Mouse (Mus musculus): ENCODE measurements around the gene Hk1. TPM values are rescaled to one million over a fixed set of nuclear protein-coding genes. Genes with fewer than 3 reads are reported as not detected.

The Hk1 gene
- polyA plus RNA-seq, 1 experiment from 2014 or later: 96.0 TPM

DNA sequence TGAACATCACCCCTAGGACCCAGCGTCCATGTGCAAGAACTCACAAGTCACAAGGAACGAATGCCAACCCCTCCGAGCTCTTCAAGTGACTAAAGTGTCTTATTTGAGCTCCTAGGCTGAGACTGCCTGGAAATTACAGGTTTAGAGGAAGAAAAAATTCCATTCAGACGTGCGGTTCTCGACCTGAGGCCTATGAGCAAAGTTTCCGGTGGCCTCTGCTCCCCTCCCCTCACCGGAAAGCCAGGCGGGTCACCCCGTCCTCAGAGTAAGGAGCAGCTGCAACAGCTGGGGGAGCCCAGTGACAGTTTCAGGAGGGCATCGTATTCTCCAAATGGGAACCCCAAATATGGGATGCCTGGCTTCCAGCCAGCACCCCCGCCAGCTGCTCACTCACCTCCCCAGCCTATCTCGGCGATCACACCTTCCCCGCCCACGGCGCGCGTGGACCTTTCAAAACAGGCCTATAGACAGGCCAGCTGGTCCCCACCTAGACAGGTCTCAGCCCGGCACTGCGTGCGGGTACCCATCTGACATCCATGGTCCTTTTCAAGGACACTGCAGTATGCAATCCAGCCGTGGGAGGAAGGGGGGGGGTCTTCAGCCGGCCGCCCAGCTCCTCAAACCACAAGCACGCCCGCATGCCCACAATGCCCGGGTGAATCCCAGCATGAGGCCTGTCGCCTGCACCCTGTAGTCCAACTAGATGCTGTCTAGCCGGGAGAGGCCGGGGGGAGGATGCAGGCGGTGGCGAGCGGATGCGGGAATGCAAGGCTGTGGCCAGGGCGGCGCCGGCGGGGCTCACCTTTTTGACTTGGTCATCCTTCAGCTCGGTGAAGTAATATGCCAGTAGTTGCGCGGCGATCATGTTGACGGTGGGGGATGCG, 40.3 kb downstream of the Hk1 start:
- Histone ChIP-seq H3K27me3 (no peaks in the 10 kb centered on the region), H3K4me2 (peak overlapping the region; percentile 75), H3K4me3 (peak overlapping the region; percentile 71), H3K36me3 (no peaks in the 10 kb centered on the region), H3K9me3 (no peaks in the 10 kb centered on the region), H3K27ac (replicated peaks) (peak overlapping the region; percentile 89), H3K4me1 (replicated peaks) (peaks cover 55% of the 10 kb centered on the region), H3K9ac (peak overlapping the region; percentile 80)
- WGBS: 4% methylated on average over 45 of the region's 45 CpGs
- ATAC-seq (ENCODE audit: low read depth): peak; percentile 66

DNA sequence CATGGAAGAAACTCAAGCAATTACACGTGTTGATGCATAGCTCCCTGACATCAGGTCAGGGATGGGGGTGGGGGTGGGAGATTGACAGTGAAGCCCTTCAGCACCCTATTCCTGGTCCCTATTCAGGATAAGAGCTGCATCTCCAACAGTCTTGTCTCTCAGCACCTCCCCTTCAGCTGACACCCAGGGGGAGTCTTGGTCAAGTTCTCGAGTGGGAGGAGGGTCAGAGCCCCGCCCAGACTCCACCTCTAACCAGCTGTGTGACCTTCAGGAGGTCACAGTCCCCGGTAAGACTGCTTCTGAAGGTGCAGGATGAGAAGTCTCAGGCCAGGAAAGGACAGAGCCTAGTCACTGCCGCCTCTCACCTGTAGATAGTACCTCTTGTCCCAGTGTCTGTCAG, 41.1 kb downstream of the Hk1 start:
- Histone ChIP-seq H3K9ac (peak overlapping the region; percentile 80), H3K9me3 (no peaks in the 10 kb centered on the region), H3K4me2 (peak overlapping the region; percentile 75), H3K36me3 (no peaks in the 10 kb centered on the region), H3K4me3 (peak overlapping the region; percentile 71), H3K27me3 (no peaks in the 10 kb centered on the region), H3K4me1 (replicated peaks) (peaks cover 57% of the 10 kb centered on the region), H3K27ac (replicated peaks) (no peak overlapping the region)
- ATAC-seq (ENCODE audit: low read depth): no peak
- WGBS: 37% methylated on average over 5 of the region's 5 CpGs

DNA sequence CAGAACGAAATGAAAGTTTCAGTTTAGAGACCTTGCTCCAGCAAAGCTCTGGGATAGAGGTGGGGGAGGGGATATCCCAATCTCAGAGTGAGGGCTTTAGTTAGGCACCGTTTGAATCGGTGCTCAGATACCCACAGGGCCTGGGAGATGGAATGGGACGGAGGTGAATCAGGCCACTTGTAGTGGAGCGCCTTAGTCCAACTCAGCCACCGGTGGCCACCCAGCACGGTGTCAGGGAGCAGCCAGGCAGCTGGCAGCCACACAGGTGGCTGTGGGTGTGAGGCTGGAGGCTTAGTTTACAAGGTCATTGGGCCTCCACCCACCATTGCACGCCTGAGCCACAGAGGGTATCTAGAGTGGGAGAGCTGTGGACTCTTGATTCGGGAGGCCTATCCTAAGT, 41.5 kb downstream of the Hk1 start:
- H3K27ac ChIP-seq (replicated peaks): no peak overlapping the region
- ATAC-seq (ENCODE audit: low read depth): no peak
- peak overlapping the region; percentile 71 for H3K4me3 ChIP-seq
- H3K9me3 ChIP-seq: no peaks in the 10 kb centered on the region
- WGBS: 57% methylated on average over 9 of the region's 9 CpGs
- 0 out of 2 replicates have a peak overlapping the region, but pooled peaks have one; percentile 80 for H3K9ac ChIP-seq
- H3K4me1 ChIP-seq (replicated peaks): peaks cover 57% of the 10 kb centered on the region
- H3K36me3 ChIP-seq: no peaks in the 10 kb centered on the region
- H3K27me3 ChIP-seq: no peaks in the 10 kb centered on the region
- peak overlapping the region; percentile 75 for H3K4me2 ChIP-seq

DNA sequence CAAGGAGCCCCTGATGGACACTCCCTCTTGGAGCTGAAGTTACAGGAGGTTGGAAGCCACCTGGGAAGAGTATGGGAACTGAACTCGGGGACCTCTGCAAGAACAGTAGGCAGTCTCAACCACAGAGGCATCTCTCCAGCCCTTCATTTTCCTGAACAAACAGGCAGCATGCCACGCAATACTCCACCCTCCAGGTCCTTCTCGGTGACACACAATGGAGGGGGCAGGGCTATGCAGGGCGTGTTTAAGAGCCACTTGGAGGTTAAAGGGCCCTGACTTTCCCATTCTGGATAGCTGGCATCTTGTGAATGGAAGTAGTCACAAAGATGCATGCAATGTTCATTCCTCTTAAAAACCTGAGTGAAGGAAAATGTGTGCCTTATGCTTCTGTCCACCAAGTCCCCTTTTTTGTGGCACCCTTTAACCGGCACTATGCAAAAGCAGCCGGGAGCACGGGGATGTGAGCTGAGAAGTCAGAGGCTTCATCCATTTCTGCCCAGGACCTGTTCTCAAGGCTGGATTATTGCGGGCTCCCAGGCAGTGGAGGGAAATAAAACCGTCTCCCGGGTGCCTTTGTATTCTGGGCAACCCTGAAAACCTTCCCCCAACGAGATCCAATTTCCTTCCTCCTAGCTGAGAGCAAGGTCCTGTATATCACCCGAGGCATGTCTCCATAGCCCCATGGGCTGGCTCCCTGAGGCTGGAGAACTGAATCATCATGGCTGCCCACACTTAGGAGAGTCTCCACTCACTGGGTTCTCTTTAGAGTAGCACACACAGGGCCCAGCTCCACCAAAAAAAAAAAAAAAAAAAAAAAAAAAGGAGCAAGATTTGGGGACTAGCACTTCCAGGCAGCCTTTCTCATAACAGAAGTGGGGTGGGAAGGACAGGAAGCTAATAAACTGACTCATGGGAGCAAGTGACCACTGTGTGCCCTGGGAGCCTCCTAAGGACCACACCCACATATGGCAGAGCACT, 42.8 kb downstream of the Hk1 start:
- Histone ChIP-seq H3K9ac (0 out of 2 replicates have a peak overlapping the region, but pooled peaks have one; percentile 5), H3K9me3 (no peaks in the 10 kb centered on the region), H3K4me2 (peak overlapping the region; percentile 18), H3K4me1 (replicated peaks) (peaks cover 64% of the 10 kb centered on the region), H3K27ac (replicated peaks) (peak overlapping the region; percentile 38; the same call in 1 of the 2 replicates), H3K27me3 (no peaks in the 10 kb centered on the region), H3K4me3 (no peak overlapping the region), H3K36me3 (no peaks in the 10 kb centered on the region)
- no peak for ATAC-seq (ENCODE audit: low read depth)
- 11% methylated on average over 12 of the region's 12 CpGs for WGBS

DNA sequence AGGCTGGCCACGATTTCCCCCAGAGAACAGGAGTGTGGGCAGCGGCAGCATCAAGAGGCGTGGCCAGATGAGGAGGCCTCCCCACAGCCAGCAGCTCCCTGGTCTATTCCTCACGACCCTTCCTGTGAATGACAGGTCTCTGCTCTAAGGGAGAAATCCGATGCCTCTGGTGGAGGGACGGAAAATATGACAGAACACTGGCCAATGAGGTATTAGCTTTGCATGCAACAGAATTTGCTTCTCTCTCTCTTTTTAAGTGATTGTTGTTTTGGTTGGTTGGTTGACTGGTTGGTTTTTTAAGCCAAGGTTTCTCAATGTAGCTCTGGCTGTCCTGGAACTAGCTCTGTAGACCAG, 44.3 kb downstream of the Hk1 start:
- H3K27me3 ChIP-seq: no peaks in the 10 kb centered on the region
- 30% methylated on average over 6 of the region's 6 CpGs for WGBS
- H3K9ac ChIP-seq: no peak overlapping the region
- no peaks in the 10 kb centered on the region for H3K36me3 ChIP-seq
- H3K4me2 ChIP-seq: no peak overlapping the region; the same call in 1 of the 2 replicates
- H3K27ac ChIP-seq (replicated peaks): no peak overlapping the region
- no peak overlapping the region for H3K4me3 ChIP-seq
- ATAC-seq (ENCODE audit: low read depth): no peak
- H3K4me1 ChIP-seq (replicated peaks): peaks cover 55% of the 10 kb centered on the region
- no peaks in the 10 kb centered on the region for H3K9me3 ChIP-seq

DNA sequence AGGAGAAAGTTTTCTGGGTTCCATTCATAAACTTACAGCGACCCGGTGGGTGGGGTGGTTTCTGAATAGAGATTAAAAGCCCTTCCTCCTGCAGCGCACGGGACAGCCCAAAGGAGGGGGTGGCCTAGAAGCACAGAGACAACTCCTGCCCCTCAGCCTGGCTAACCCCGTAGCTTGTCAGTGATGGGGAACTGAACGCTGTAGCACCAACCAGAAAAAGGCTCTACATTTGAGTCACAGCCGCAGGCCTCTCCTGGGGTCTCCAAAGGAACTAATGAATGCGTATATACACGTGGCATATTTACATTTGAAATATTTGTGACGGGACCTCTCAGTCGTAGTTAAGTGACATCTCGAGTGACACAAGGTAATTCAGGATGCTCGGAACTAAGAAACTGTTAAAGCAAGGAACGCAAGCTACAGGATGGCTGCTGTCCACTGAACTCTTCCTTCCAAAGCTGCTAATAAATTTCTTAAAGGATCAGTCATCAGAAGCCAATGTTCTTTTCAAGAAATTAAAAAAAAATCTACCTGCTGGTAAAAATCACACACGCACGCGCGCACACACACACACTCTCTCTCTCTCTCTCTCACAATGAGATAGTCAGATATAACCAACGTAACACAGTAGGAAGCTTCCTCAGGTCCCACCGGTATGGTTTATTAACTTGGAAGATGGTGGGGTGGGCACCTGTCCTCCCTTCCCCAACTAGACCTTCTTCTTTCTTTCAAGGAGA, 44.9 kb downstream of the Hk1 start:
- H3K9me3 ChIP-seq: no peaks in the 10 kb centered on the region
- no peaks in the 10 kb centered on the region for H3K36me3 ChIP-seq
- no peak overlapping the region for H3K9ac ChIP-seq
- peaks cover 55% of the 10 kb centered on the region for H3K4me1 ChIP-seq (replicated peaks)
- no peak for ATAC-seq (ENCODE audit: low read depth)
- WGBS: 53% methylated on average over 20 of the region's 20 CpGs
- no peak overlapping the region for H3K27ac ChIP-seq (replicated peaks)
- no peak overlapping the region for H3K4me3 ChIP-seq
- no peak overlapping the region; the same call in 1 of the 2 replicates for H3K4me2 ChIP-seq
- H3K27me3 ChIP-seq: no peaks in the 10 kb centered on the region

DNA sequence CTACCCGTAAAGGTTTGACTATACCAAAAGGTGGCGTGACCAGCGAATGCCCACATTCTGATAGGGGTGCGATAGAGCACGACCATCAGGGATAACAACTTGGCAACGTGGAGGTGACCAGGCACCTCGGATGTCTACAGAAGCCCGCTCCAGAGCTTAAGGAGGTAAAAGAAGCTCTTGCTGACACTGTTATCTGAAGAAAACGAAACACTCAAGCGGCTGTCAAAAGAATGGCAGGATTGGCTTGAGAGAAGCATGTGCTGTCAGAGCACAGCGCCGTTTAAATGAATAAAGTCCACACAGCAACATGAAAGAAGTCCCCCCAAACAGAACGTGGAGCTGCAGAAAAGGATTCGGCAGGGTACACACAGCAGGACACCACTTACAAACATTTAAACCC, 46.4 kb downstream of the Hk1 start:
- H3K9ac ChIP-seq: no peak overlapping the region
- H3K4me3 ChIP-seq: no peak overlapping the region
- H3K4me1 ChIP-seq (replicated peaks): peaks cover 43% of the 10 kb centered on the region
- H3K9me3 ChIP-seq: no peaks in the 10 kb centered on the region
- ATAC-seq (ENCODE audit: low read depth): no peak
- no peak overlapping the region for H3K27ac ChIP-seq (replicated peaks)
- H3K36me3 ChIP-seq: no peaks in the 10 kb centered on the region
- 83% methylated on average over 14 of the region's 14 CpGs for WGBS
- no peaks in the 10 kb centered on the region for H3K27me3 ChIP-seq
- no peak overlapping the region for H3K4me2 ChIP-seq

DNA sequence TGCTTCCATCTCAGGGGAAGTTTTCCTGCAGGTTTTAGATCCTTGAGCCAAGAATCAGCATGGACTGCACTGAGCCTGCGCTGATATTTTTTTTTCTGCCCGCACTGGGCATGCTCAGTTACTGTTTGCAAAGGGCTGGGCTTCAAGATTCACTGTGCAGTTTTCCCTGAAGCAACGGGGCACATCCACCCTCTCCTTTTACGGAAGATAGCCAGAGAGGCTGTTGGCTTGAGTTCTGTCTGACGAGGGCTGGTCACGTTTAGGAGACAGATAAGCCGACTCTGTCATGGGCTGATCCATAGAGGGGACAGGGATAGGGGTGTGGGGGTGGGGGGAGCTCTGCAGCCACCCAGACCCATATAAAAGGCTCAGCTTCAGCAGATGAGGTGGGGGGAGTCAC, 47.2 kb downstream of the Hk1 start:
- no peak overlapping the region; the same call in 1 of the 2 replicates for H3K27ac ChIP-seq (replicated peaks)
- H3K36me3 ChIP-seq: no peaks in the 10 kb centered on the region
- H3K27me3 ChIP-seq: no peaks in the 10 kb centered on the region
- no peak overlapping the region for H3K4me3 ChIP-seq
- ATAC-seq (ENCODE audit: low read depth): no peak
- peak overlapping the region; percentile 24; the same call in 1 of the 2 replicates for H3K4me2 ChIP-seq
- H3K9ac ChIP-seq: peak overlapping the region; percentile 43; the same call in 1 of the 2 replicates
- WGBS: 58% methylated on average over 7 of the region's 7 CpGs
- H3K9me3 ChIP-seq: no peaks in the 10 kb centered on the region
- peaks cover 41% of the 10 kb centered on the region for H3K4me1 ChIP-seq (replicated peaks)

DNA sequence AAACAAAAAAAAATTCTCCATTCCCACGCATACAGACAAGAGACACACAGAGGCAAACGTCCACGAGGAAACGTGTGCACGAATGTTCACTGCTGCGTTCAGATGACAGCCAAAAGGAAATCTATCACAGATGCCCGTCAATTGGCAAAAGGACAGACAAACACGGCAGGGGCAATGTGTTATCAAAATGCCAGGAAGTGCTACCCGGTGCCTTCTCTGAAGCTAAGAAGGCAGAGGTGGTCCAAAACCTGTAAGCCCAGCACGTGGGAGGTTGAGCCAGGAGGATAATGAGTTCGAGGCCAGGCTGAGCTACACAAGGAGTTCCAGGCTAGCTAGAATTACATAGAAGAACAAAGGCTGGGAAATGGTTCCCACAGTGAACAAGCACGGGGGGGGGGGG, 47.9 kb downstream of the Hk1 start:
- 87% methylated on average over 12 of the region's 12 CpGs for WGBS
- Histone ChIP-seq H3K27ac (replicated peaks) (no peak overlapping the region), H3K9ac (no peak overlapping the region), H3K9me3 (no peaks in the 10 kb centered on the region), H3K36me3 (no peaks in the 10 kb centered on the region), H3K4me3 (no peak overlapping the region), H3K4me1 (replicated peaks) (peaks cover 36% of the 10 kb centered on the region), H3K4me2 (no peak overlapping the region), H3K27me3 (no peaks in the 10 kb centered on the region)
- ATAC-seq (ENCODE audit: low read depth): no peak

DNA sequence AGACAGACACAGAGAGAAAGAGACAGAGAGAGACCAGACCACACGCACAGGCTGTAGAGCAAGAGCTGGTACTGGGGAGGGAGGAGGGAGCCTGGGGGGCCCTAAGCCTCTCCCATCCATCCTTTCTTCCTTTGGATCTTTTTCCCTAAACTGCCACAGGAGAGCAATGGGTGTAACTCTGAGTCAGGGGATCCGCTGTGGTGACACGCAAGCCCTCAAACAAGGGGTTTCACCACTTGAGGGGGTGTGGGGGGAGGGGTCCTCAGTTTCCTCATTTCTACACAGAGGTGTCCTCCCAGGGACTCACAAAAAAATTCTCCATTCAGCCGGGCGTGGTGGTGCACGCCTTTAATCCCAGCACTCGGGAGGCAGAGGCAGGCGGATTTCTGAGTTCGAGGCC, 48.4 kb downstream of the Hk1 start:
- H3K9me3 ChIP-seq: no peaks in the 10 kb centered on the region
- no peak overlapping the region for H3K4me3 ChIP-seq
- no peak overlapping the region for H3K27ac ChIP-seq (replicated peaks)
- H3K4me1 ChIP-seq (replicated peaks): peaks cover 31% of the 10 kb centered on the region
- H3K4me2 ChIP-seq: no peak overlapping the region
- WGBS: 98% methylated on average over 9 of the region's 9 CpGs
- ATAC-seq (ENCODE audit: low read depth): no peak
- H3K27me3 ChIP-seq: no peaks in the 10 kb centered on the region
- no peaks in the 10 kb centered on the region for H3K36me3 ChIP-seq
- H3K9ac ChIP-seq: no peak overlapping the region

DNA sequence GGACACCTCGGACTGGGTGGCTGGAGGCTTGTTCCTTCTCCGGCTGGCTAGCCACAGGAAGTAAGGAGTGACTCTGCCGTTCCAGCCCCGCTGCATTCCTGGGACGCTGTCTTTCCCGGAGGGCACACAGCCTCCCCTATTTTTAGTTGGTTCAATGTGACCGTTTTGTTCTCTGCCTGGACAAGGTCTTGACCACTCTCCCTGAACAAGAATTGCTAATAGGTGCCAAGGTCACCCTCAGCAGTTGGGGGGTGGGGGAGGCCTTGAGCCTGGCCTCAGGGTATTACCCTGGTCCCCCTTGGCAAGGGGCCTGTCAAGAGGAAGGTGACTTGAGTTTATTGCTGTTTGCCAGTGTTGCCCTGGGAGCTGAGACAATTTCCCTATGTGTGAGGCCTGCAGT, 49.9 kb downstream of the Hk1 start:
- Histone ChIP-seq H3K9me3 (no peaks in the 10 kb centered on the region), H3K4me3 (no peak overlapping the region), H3K27ac (replicated peaks) (no peak overlapping the region), H3K4me2 (no peak overlapping the region), H3K9ac (no peak overlapping the region), H3K27me3 (no peaks in the 10 kb centered on the region), H3K4me1 (replicated peaks) (peaks cover 18% of the 10 kb centered on the region), H3K36me3 (no peaks in the 10 kb centered on the region)
- 73% methylated on average over 7 of the region's 7 CpGs for WGBS
- no peak for ATAC-seq (ENCODE audit: low read depth)
